22 mouse cellular contexts compared by ENCODE assay signal in genomic region chr12:85958460-85958859, GRCm38 (mm10).
DNase-seq lines count a peak whose midpoint lies in the region; ATAC-seq and TF ChIP-seq lines count a peak whose summit lies in the region.
"Had no signal": no experiment of that assay in that cellular context is flagged by ENCODE, and none has a peak within 500 bp of the region (broad histone marks: within the 10 kb centered on the region; RNA-seq: fewer than 3 reads in every experiment).

No protein-coding gene starts in this region.

- TF ChIP-seq POLR2A in lung, adult 2 months (IDR thresholded peaks at IDR 0.05; ENCODE audit: borderline replicate concordance, extremely low read depth, low read depth, low read length): no peak
- TF ChIP-seq POLR2A in embryonic fibroblast, embryonic 13.5 days (IDR thresholded peaks at IDR 0.05; ENCODE audit: low read depth, low read length): no peak

- H3K4me2 ChIP-seq in lung, embryonic 16.5 days (ENCODE audit: low read depth, low read length): no peak overlapping the region
- H3K4me2 ChIP-seq in midbrain, embryonic 13.5 days (replicated peaks): no peak overlapping the region
- H3K4me2 ChIP-seq: intestine, embryonic 15.5 days; liver, embryonic 11.5 days had no signal

- 48% methylated on average over 2 of the region's 2 CpGs for WGBS in lung, embryonic 16.5 days
- WGBS in lung, adult 2 months: 37% methylated on average over 2 of the region's 2 CpGs
- WGBS in macrophage (ENCODE audit: missing documents): 19% methylated on average over 2 of the region's 2 CpGs
- 94% methylated on average over 2 of the region's 2 CpGs for WGBS in midbrain, embryonic 13.5 days

- H3K9ac ChIP-seq in lung, embryonic 16.5 days (ENCODE audit: low read length): no peak overlapping the region
- H3K9ac ChIP-seq in midbrain, embryonic 13.5 days (replicated peaks): no peak overlapping the region
- H3K9ac ChIP-seq: forebrain, postnatal 0 days; intestine, embryonic 15.5 days; liver, postnatal 0 days had no signal

- H3K4me3 ChIP-seq in lung, embryonic 16.5 days (ENCODE audit: low read length): no peak overlapping the region
- no peak overlapping the region for H3K4me3 ChIP-seq in lung, adult 2 months (replicated peaks; ENCODE audit: extremely low read depth, low read depth, low read length)
- H3K4me3 ChIP-seq in embryonic fibroblast, embryonic 13.5 days (ENCODE audit: insufficient read depth, low read length): no peak overlapping the region
- no peak overlapping the region for H3K4me3 ChIP-seq in macrophage (ENCODE audit: inconsistent target)
- no peak overlapping the region for H3K4me3 ChIP-seq in midbrain, embryonic 13.5 days (replicated peaks)
- H3K4me3 ChIP-seq: heart, adult 2 months; intestine, embryonic 15.5 days; layer of hippocampus, adult 2 months had no signal

- no peaks in the 10 kb centered on the region for H3K9me3 ChIP-seq in lung, embryonic 16.5 days (ENCODE audit: control insufficient read depth, low read length)
- no peaks in the 10 kb centered on the region for H3K9me3 ChIP-seq in midbrain, embryonic 13.5 days
- H3K9me3 ChIP-seq: intestine, embryonic 15.5 days had no signal

- H3K27ac ChIP-seq in lung, embryonic 16.5 days (ENCODE audit: low read length): peak overlapping the region; percentile 89
- H3K27ac ChIP-seq in embryonic fibroblast, embryonic 13.5 days (ENCODE audit: insufficient read depth, low read length): peak overlapping the region; percentile 94; the same call in 1 of the 2 replicates
- H3K27ac ChIP-seq in macrophage: peak overlapping the region; percentile 66
- H3K27ac ChIP-seq in midbrain, embryonic 13.5 days: no peak overlapping the region
- H3K27ac ChIP-seq: heart, adult 2 months; intestine, embryonic 15.5 days; layer of hippocampus, adult 2 months had no signal

- H3K4me1 ChIP-seq in lung, embryonic 16.5 days (replicated peaks; ENCODE audit: control insufficient read depth, insufficient read depth, low read length): peaks cover 36% of the 10 kb centered on the region
- peaks cover 11% of the 10 kb centered on the region for H3K4me1 ChIP-seq in lung, adult 2 months (ENCODE audit: control insufficient read depth, insufficient read depth, low read length)
- peaks cover 27% of the 10 kb centered on the region for H3K4me1 ChIP-seq in embryonic fibroblast, embryonic 13.5 days (ENCODE audit: control insufficient read depth, insufficient read depth, low read length)
- no peaks in the 10 kb centered on the region; the same call in 1 of the 2 replicates for H3K4me1 ChIP-seq in midbrain, embryonic 13.5 days (replicated peaks)

- no peak for ATAC-seq in lung, embryonic 16.5 days (ENCODE audit: low read depth)
- ATAC-seq in midbrain, embryonic 13.5 days: no peak
- ATAC-seq: forebrain, postnatal 0 days; hindbrain, embryonic 16.5 days; intestine, embryonic 15.5 days; liver, postnatal 0 days; midbrain, embryonic 16.5 days had no signal

- no peaks in the 10 kb centered on the region for H3K27me3 ChIP-seq in lung, embryonic 16.5 days (ENCODE audit: control insufficient read depth, insufficient read depth, low read depth, low read length)
- no peaks in the 10 kb centered on the region for H3K27me3 ChIP-seq in midbrain, embryonic 13.5 days
- H3K27me3 ChIP-seq: intestine, embryonic 15.5 days had no signal

- H3K36me3 ChIP-seq in lung, embryonic 16.5 days (ENCODE audit: control insufficient read depth, insufficient read depth, low read length): no peaks in the 10 kb centered on the region
- no peaks in the 10 kb centered on the region for H3K36me3 ChIP-seq in macrophage (ENCODE audit: inconsistent target)
- peaks cover 10% of the 10 kb centered on the region for H3K36me3 ChIP-seq in midbrain, embryonic 13.5 days
- H3K36me3 ChIP-seq: intestine, embryonic 15.5 days had no signal

- no peaks in the 10 kb centered on the region for H3K79me2 ChIP-seq in macrophage (ENCODE audit: inconsistent target)

- DNase-seq in lung, adult 2 months: no peak
- peak; percentile 18 for DNase-seq in ZHBTc4 (ENCODE audit: low read depth, low spot score)
- no peak for DNase-seq in liver
- no peak for DNase-seq in adrenal gland, postnatal 25 days
- DNase-seq: adrenal gland, postnatal 14 days; cerebellum, adult 9-10 months; forebrain, postnatal 0 days; gastrocnemius, postnatal 14 days; heart, adult 2 months; heart, postnatal 4 days; kidney, adult 8-10 months; kidney, postnatal 14 days; liver, postnatal 0 days had no signal

- no peak for TF ChIP-seq CTCF in lung, adult 2 months (IDR thresholded peaks at IDR 0.05; ENCODE audit: insufficient read depth, low read length)
- TF ChIP-seq CTCF in embryonic fibroblast, embryonic 13.5 days (IDR thresholded peaks at IDR 0.05; ENCODE audit: borderline replicate concordance, insufficient read depth, low read length): no peak
